Mouse (Mus musculus) Patski (cell line): ENCODE results near the gene Rptor. TPM values are rescaled to one million over a fixed set of nuclear protein-coding genes. Genes with fewer than 3 reads are reported as not detected.

Experiments used
- ATAC-seq: fragments of 100-300 bp; one replicate; pipeline ENCODE4 v1.8.0; 2021
- CTCF ChIA-PET: fragments of 350-600 bp; sonication (Branson Sonifier 250); formaldehyde crosslinking; loops from one replicate; lab custom pipeline; 2022; ENCODE audit warnings: inconsistent platforms; lab: Charles Lee
- POLR2A ChIA-PET: fragments of 350-600 bp; sonication (Branson Sonifier 250); formaldehyde crosslinking; loops from one replicate; lab custom pipeline; 2022; ENCODE audit warnings: antibody characterized with exemption, inconsistent platforms; lab: Charles Lee
- DNase-seq: peaks from one replicate; pipeline ENCODE4 v3.0.0-alpha.2; 2011; ENCODE audit warnings: low read depth, low spot score
- H3K27me3 ChIP-seq: fragments of 371-371 bp; one replicate; pipeline ENCODE4 v1.5.1; 2021
- CTCF ChIP-seq: fragments of 100-300 bp; IDR thresholded peaks from one replicate; pipeline ENCODE4 v1.5.1; 2021
- in situ Hi-C: fragments of 300-500 bp; cut with MboI; formaldehyde crosslinking; loops from 3 replicates; pipeline ENCODE4 v1.11.1; 2018; ENCODE audit warnings: low pct_unique_long_range_greater_than_20kb, mixed read lengths
- polyA plus RNA-seq: library from polyadenylated mRNA; unstranded; gene quantifications from one replicate; pipeline ENCODE4 v1.2.3, GENCODE M21; 2021

The Rptor gene
- polyA plus RNA-seq, 1 experiment from 2014 or later = 27.9 TPM

DNA sequence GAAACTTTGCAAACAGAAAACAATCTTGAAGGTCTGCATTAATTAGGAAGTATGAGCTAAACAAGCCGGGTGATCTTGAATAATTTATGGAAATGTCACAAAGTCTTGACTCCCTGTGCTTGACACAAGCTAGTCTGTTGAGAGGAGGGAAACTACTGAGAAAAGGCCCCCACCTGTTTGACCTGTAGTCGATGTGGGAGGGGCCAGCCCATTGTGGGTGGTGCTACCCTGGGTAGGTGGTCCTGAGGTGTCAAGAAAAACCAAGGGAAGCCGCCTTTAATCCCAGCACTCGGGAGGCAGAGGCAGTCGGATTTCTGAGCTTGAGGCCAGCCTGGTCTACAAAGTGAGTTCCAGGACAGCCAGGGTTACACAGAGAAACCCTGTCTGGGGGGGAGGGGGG is 36.5 kb upstream of the Rptor start:
- ATAC-seq (no peak), DNase-seq (no peak)
- POLR2A ChIA-PET = no interaction called here
- H3K27me3 ChIP-seq = peaks cover 31% of the 10 kb centered on the region
- CTCF ChIA-PET = interaction anchor here (1.0 kb wide), 1 partner anchor 250 kb away, joined by 3 read pairs; no protein-coding TSS in a partner anchor
- in situ Hi-C loops = no loop called here
- TF ChIP-seq CTCF = no peak

- in situ Hi-C loops = no loop called here
- peaks cover 9% of the 10 kb centered on the region for H3K27me3 ChIP-seq
- ChIA-PET CTCF (no interaction called here), POLR2A (no interaction called here)
- ATAC-seq (no peak), DNase-seq (no peak)
- no peak for TF ChIP-seq CTCF
Observed at GRCm38 (mm10) chr11:119572316-119573010, 30.2 kb upstream of the Rptor start.

GRCm38 (mm10) chr11:119576855-119577254 is 25.9 kb upstream of the Rptor start:
- TF ChIP-seq CTCF = no peak
- in situ Hi-C loops = no loop called here
- POLR2A ChIA-PET = no interaction called here
- CTCF ChIA-PET = no interaction called here
- no peaks in the 10 kb centered on the region for H3K27me3 ChIP-seq
- DNase-seq (no peak), ATAC-seq (no peak)

GRCm38 (mm10) chr11:119577721-119578120 is 25.0 kb upstream of the Rptor start:
- POLR2A ChIA-PET = no interaction called here
- in situ Hi-C loops = no loop called here
- no peak for ATAC-seq
- CTCF ChIA-PET = interaction anchor here (1.2 kb wide), 1 partner anchor 35 kb away, joined by 4 read pairs; no protein-coding TSS in a partner anchor
- no peak for TF ChIP-seq CTCF
- no peaks in the 10 kb centered on the region for H3K27me3 ChIP-seq
- DNase-seq = no peak

- H3K27me3 ChIP-seq = peaks cover 34% of the 10 kb centered on the region
- in situ Hi-C loops = no loop called here
- DNase-seq (no peak), ATAC-seq (no peak)
- TF ChIP-seq CTCF = no peak
- POLR2A ChIA-PET = interaction anchor here (0.5 kb wide), 1 partner anchor 10 kb away, joined by 3 read pairs; no protein-coding TSS in a partner anchor
- CTCF ChIA-PET = interaction anchor here (1.5 kb wide), 1 partner anchor 9 kb away, joined by 5 read pairs; no protein-coding TSS in a partner anchor
Observed at GRCm38 (mm10) chr11:119586511-119586910, 16.2 kb upstream of the Rptor start.

- H3K27me3 ChIP-seq = peaks cover 34% of the 10 kb centered on the region
- ChIA-PET POLR2A (interaction anchor here (0.5 kb wide), 1 partner anchor 10 kb away, joined by 3 read pairs; no protein-coding TSS in a partner anchor), CTCF (interaction anchor here (1.5 kb wide), 1 partner anchor 8 kb away, joined by 5 read pairs; no protein-coding TSS in a partner anchor)
- ATAC-seq (no peak), DNase-seq (no peak)
- TF ChIP-seq CTCF = no peak
- in situ Hi-C loops = no loop called here
Observed at GRCm38 (mm10) chr11:119587112-119587511, 15.6 kb upstream of the Rptor start.

- TF ChIP-seq CTCF = no peak
- peaks cover 34% of the 10 kb centered on the region for H3K27me3 ChIP-seq
- DNase-seq (no peak), ATAC-seq (no peak)
- POLR2A ChIA-PET = no interaction called here
- in situ Hi-C loops = no loop called here
- CTCF ChIA-PET = no interaction called here
Observed at GRCm38 (mm10) chr11:119589242-119589641, 13.5 kb upstream of the Rptor start.

GRCm38 (mm10) chr11:119593966-119594365 is 8.7 kb upstream of the Rptor start:
- in situ Hi-C loops = no loop called here

DNA sequence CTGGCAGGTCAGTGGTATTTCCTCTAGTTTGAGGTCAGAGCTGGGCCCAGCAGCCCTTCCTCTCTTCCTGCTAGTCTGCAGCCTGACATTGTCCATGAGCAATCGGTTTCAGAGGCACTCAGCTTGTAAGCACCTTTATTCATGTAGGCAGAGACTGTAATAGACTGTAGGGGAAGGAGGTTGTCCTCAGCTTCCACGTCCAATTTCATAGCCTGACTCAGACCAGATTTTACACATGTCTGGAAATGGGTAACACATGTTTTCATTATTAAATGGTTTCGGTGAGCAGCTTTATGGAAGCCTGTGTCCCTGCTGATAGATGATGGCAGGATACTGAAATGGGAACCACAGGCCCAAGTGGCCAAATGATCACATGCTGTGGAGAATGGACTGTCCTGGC is 3.8 kb upstream of the Rptor start:
- no peak for TF ChIP-seq CTCF
- CTCF ChIA-PET = no interaction called here
- in situ Hi-C loops = no loop called here
- no peak for DNase-seq
- POLR2A ChIA-PET = no interaction called here
- H3K27me3 ChIP-seq = no peaks in the 10 kb centered on the region
- no peak for ATAC-seq

More at GRCm38 (mm10) chr11:119593966-119594365, 8.7 kb upstream of the Rptor start:
- DNase-seq (no peak), ATAC-seq (no peak)
- POLR2A ChIA-PET = no interaction called here
- CTCF ChIA-PET = no interaction called here
- no peak for TF ChIP-seq CTCF
- peaks cover 6% of the 10 kb centered on the region for H3K27me3 ChIP-seq

DNA sequence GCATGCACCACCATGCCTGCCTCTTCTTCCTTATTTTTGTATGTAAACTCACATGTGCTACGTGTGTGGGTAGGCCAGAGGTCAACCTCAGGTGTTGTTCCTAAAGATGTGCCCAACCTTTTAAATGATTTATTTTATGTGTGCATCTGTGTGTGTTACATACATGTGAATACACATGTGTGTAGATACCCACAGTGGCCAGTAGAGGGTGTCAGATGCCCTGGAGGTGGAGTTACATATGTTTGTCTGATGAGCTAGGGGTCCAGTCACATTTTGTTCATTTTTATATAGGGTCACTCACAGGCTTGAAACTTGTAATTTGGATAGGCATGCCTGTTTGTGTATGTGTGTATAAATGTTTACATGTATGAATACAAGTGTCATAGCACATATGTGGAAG is 2.4 kb upstream of the Rptor start:
- CTCF ChIA-PET = no interaction called here
- in situ Hi-C loops = no loop called here
- POLR2A ChIA-PET = no interaction called here
- no peak for ATAC-seq
- H3K27me3 ChIP-seq = no peaks in the 10 kb centered on the region
- TF ChIP-seq CTCF = no peak
- DNase-seq = no peak

GRCm38 (mm10) chr11:119602177-119602700 is 466 bp upstream of the Rptor start:
- CTCF ChIA-PET = interaction anchor here (1.2 kb wide), 2 partner anchors 46 to 74 kb away, joined by 3 read pairs; no protein-coding TSS in a partner anchor
- DNase-seq = no peak
- in situ Hi-C loops = no loop called here
- POLR2A ChIA-PET = interaction anchor here (0.6 kb wide), 1 partner anchor 91 kb away, joined by 14 read pairs; no protein-coding TSS in a partner anchor
- TF ChIP-seq CTCF = no peak
- H3K27me3 ChIP-seq = no peaks in the 10 kb centered on the region
- ATAC-seq = no peak
